Mouse (Mus musculus) splenic B cell, adult 2 months (primary cell): ENCODE measurements around the gene Traf5.

Source experiments
- DNase-seq: peaks from one replicate; pipeline ENCODE4 v3.0.0-alpha.2; 2011; ENCODE audit warnings: low read depth, low spot score
- H3K27me3 ChIP-seq: 2 replicates; pipeline ENCODE4 v1.6.1; 2012; ENCODE audit warnings: mild to moderate bottlenecking, low read length, moderate library complexity, mixed read lengths; ENCODE audit not compliant: control insufficient read depth, poor library complexity, insufficient read depth, severe bottlenecking
- H3K36me3 ChIP-seq: 2 replicates; pipeline ENCODE4 v1.6.1; 2012; ENCODE audit warnings: mild to moderate bottlenecking, low read length, moderate library complexity, mixed read lengths; ENCODE audit not compliant: control insufficient read depth, poor library complexity, insufficient read depth, severe bottlenecking

Traf5 gene

GRCm38 (mm10) chr1:192085218-192085617, 7.1 kb downstream of the Traf5 start:
- no peaks in the 10 kb centered on the region for H3K27me3 ChIP-seq
- peaks cover 3% of the 10 kb centered on the region for H3K36me3 ChIP-seq
- DNase-seq: no peak

GRCm38 (mm10) chr1:192082646-192083045, 9.7 kb downstream of the Traf5 start:
- DNase-seq: no peak
- Histone ChIP-seq H3K36me3 (no peaks in the 10 kb centered on the region; the same call in none of the 2 replicates), H3K27me3 (no peaks in the 10 kb centered on the region)

GRCm38 (mm10) chr1:192081129-192081528, 11.2 kb downstream of the Traf5 start:
- peak; percentile 49 for DNase-seq
- H3K27me3 ChIP-seq: no peaks in the 10 kb centered on the region
- H3K36me3 ChIP-seq: no peaks in the 10 kb centered on the region; the same call in none of the 2 replicates

DNA sequence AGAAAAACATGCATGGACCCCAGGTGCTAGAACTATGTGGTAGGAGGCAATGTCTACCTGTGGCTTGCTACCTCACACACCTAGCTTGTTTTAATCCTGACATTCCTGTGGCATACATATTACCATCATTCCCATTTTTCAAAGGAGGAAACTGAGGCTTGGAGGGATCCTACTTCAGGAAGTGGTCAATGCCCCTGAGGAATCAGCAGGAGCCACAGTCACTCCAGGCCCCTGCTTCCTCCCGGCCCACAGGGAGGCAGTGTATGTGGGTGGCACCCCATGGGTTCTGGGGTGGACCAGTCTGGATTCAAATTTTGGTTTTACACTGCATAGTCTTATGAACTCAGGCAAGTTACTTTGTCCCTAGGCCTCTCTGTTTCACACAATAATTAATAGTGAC, 13.2 kb downstream of the Traf5 start:
- no peaks in the 10 kb centered on the region for H3K27me3 ChIP-seq
- DNase-seq: no peak

DNA sequence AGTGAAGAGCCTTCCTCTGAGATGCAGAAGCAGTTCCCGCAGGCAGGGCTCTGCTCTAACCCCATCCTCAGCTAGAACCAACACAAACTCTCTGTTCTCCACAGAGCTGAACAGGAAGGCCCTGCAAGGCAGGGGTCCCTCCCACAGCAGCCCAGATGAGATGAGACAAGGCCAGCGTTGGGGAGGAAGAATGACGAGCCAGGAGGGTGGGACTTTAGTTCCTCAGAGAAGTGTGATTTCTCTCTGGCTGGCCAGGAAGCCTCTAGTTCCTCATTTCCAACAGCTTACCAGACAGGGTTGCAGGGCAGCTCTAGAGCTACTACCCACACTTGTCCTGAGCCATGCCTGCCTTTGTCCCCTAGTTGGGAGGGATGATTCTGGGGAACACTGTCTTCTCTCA, 14.0 kb downstream of the Traf5 start:
- DNase-seq: peak; percentile 82

More for the DNA sequence above, 13.2 kb downstream of the Traf5 start:
- peaks cover 3% of the 10 kb centered on the region; the same call in 1 of the 2 replicates for H3K36me3 ChIP-seq

GRCm38 (mm10) chr1:192076796-192077535, 15.4 kb downstream of the Traf5 start:
- DNase-seq: no peak

More for the DNA sequence above, 14.0 kb downstream of the Traf5 start:
- Histone ChIP-seq H3K36me3 (peaks cover 3% of the 10 kb centered on the region; the same call in 1 of the 2 replicates), H3K27me3 (no peaks in the 10 kb centered on the region)

GRCm38 (mm10) chr1:192076101-192076500, 16.3 kb downstream of the Traf5 start:
- Histone ChIP-seq H3K36me3 (peaks cover 10% of the 10 kb centered on the region), H3K27me3 (no peaks in the 10 kb centered on the region)
- no peak for DNase-seq

More at GRCm38 (mm10) chr1:192076796-192077535, 15.4 kb downstream of the Traf5 start:
- Histone ChIP-seq H3K27me3 (no peaks in the 10 kb centered on the region), H3K36me3 (peaks cover 6% of the 10 kb centered on the region)

DNA sequence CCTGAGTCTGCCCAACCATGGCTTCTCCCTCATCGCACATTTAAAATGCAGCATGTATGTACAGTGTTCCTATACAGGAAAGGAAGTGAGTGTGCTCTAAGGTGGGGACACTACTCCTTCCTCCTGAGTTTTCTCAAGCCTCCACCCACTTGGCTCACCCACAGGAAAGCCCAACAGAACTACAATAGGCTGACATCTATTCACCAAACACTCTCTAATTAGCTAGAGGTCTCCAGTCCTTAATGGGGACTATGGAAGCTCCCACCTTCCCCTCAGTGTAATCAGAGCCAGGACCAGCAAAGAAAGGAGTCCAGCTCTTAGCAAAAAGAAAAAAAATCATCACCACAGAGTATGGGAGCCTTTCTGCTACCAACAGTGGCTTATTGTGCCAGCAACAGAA, 17.5 kb downstream of the Traf5 start:
- H3K36me3 ChIP-seq: peaks cover 10% of the 10 kb centered on the region
- no peaks in the 10 kb centered on the region for H3K27me3 ChIP-seq
- DNase-seq: no peak

GRCm38 (mm10) chr1:192072426-192072825, 19.9 kb downstream of the Traf5 start:
- peaks cover 14% of the 10 kb centered on the region for H3K36me3 ChIP-seq
- DNase-seq: no peak
- H3K27me3 ChIP-seq: no peaks in the 10 kb centered on the region

GRCm38 (mm10) chr1:192070618-192071051, 21.7 kb downstream of the Traf5 start:
- Histone ChIP-seq H3K36me3 (peaks cover 27% of the 10 kb centered on the region), H3K27me3 (no peaks in the 10 kb centered on the region)
- no peak for DNase-seq

DNA sequence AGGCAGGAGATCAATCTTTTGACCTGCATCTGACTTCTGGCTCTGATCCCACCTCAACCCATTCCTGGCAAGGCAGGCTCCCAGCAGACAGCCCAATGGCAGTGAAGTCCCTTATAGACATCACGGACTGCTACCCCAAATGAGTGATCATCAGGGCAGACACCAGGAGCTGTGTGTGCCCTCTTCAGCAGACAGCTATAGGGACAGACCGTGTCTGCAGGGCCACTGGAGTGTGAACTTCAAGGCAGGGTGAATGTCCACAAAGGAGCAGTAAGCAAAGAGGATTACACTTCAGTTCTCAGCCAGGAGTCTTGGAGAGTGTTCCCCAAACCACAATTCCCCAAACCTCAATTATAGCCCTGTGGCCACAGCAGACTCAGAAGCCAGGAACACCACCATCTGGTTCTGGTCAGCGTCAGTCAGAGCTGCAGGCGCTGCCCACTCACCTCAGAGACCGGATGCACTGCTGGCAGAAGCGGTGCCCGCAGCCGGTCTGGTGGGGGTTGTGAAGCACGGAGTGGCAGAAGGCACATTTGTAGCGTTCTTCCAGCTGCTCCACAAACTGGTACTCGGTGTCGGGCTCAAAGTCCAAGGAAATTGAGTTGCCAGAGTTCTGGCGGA, 22.3 kb downstream of the Traf5 start:
- peaks cover 32% of the 10 kb centered on the region for H3K36me3 ChIP-seq
- H3K27me3 ChIP-seq: no peaks in the 10 kb centered on the region
- DNase-seq: no peak

DNA sequence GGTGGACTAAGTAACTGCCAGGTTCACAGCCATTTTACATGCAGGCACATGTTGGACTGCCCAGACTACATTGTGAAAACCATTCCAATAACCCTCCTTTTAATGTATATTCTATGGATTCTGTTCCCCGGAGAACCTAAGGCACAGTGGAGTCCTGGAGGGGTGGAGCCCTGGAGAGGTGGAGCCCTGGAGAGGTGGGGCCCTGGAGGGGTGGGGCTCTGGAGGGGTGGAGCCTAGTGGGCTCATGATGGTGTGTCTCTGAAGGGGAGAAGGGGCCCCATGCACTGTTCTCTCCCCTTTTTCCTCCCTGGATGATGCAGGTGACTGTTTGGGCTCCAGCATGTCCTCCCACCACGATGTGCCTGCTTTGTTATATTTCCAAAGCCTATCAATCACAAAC, 24.2 kb downstream of the Traf5 start:
- H3K27me3 ChIP-seq: no peaks in the 10 kb centered on the region
- DNase-seq: no peak
- H3K36me3 ChIP-seq: peaks cover 42% of the 10 kb centered on the region

- H3K36me3 ChIP-seq: peaks cover 40% of the 10 kb centered on the region
- H3K27me3 ChIP-seq: no peaks in the 10 kb centered on the region
- no peak for DNase-seq
These were observed 25.4 kb downstream of the Traf5 start for GRCm38 (mm10) chr1:192066956-192067355.

- DNase-seq: peak; percentile 36
These were observed 29.0 kb downstream of the Traf5 start for GRCm38 (mm10) chr1:192063209-192063946.

GRCm38 (mm10) chr1:192062682-192063081, 29.7 kb downstream of the Traf5 start:
- Histone ChIP-seq H3K27me3 (no peaks in the 10 kb centered on the region), H3K36me3 (peaks cover 39% of the 10 kb centered on the region)
- no peak for DNase-seq

More at GRCm38 (mm10) chr1:192063209-192063946, 29.0 kb downstream of the Traf5 start:
- Histone ChIP-seq H3K36me3 (peaks cover 35% of the 10 kb centered on the region), H3K27me3 (no peaks in the 10 kb centered on the region)
